ENCODE assay signal across 26 mouse cellular contexts in the genomic region with DNA sequence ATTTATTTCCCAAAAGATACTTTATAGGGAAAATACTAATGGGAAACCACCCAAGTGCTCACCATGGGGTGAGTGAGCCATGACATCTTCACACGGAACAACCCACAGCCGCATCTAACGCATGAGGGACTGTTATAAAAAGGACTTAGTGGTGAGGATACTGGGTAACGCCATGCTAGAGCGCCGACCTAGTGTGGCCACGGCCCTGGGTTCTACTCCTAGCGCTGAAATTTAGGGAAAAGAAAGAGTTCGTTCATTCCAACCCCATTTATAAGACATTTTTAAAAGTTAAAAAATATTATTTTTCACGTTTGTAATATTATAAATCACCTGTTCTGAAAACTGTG. TPM values are rescaled to one million over a fixed set of nuclear protein-coding genes. Genes with fewer than 3 reads are reported as not detected.
A peak's percentile ranks its signal among the peaks of the same experiment; 100 is the strongest.
DNase-seq lines count a peak whose midpoint lies in the region; ATAC-seq and TF ChIP-seq lines count a peak whose summit lies in the region.
"Had no signal": no experiment of that assay in that cellular context is flagged by ENCODE, and none has a peak within 500 bp of the region (broad histone marks: within the 10 kb centered on the region; RNA-seq: fewer than 3 reads in every experiment).

No protein-coding gene starts in this region.

- no peak for TF ChIP-seq CTCF in liver, postnatal 0 days (IDR thresholded peaks at IDR 0.05; ENCODE audit: low read depth)
- TF ChIP-seq CTCF in bone marrow macrophage, adult 2 months (IDR thresholded peaks at IDR 0.05; ENCODE audit: low read depth, low read length) = no peak

- H3K4me2 ChIP-seq in liver, postnatal 0 days (ENCODE audit: low read depth, low read length) = no peak overlapping the region
- H3K4me2 ChIP-seq in liver, embryonic 11.5 days = no peak overlapping the region
- H3K4me2 ChIP-seq: embryonic facial prominence, embryonic 13.5 days; forebrain, embryonic 12.5 days; forebrain, embryonic 15.5 days; heart, embryonic 13.5 days; hindbrain, embryonic 14.5 days had no signal

- no peaks in the 10 kb centered on the region for H3K9me3 ChIP-seq in liver, postnatal 0 days (ENCODE audit: low read length)
- H3K9me3 ChIP-seq in liver, embryonic 11.5 days (ENCODE audit: control insufficient read depth, low read length) = no peaks in the 10 kb centered on the region
- no peaks in the 10 kb centered on the region for H3K9me3 ChIP-seq in midbrain, embryonic 10.5 days (replicated peaks)
- H3K9me3 ChIP-seq: embryonic facial prominence, embryonic 10.5 days; embryonic facial prominence, embryonic 13.5 days; forebrain, embryonic 12.5 days; forebrain, embryonic 15.5 days; heart, embryonic 13.5 days had no signal

- no peak overlapping the region for H3K9ac ChIP-seq in liver, postnatal 0 days (replicated peaks)
- no peak overlapping the region for H3K9ac ChIP-seq in liver, embryonic 11.5 days (ENCODE audit: low read depth, low read length)
- H3K9ac ChIP-seq: embryonic facial prominence, embryonic 13.5 days; forebrain, embryonic 12.5 days; forebrain, embryonic 15.5 days; heart, embryonic 13.5 days; hindbrain, embryonic 14.5 days had no signal

- H3K27ac ChIP-seq in liver, postnatal 0 days (ENCODE audit: low read depth) = peak overlapping the region; percentile 40; the same call in 1 of the 2 replicates
- H3K27ac ChIP-seq in liver, embryonic 11.5 days (ENCODE audit: low read depth, low read length) = no peak overlapping the region
- H3K27ac ChIP-seq in bone marrow macrophage, adult 2 months (ENCODE audit: insufficient read depth, low read depth, low read length) = peak overlapping the region; percentile 26; the same call in 1 of the 2 replicates
- no peak overlapping the region for H3K27ac ChIP-seq in midbrain, embryonic 10.5 days (replicated peaks)
- H3K27ac ChIP-seq: embryonic facial prominence, embryonic 10.5 days; embryonic facial prominence, embryonic 13.5 days; forebrain, embryonic 12.5 days; forebrain, embryonic 15.5 days; heart, embryonic 13.5 days; hindbrain, embryonic 14.5 days; hindbrain, postnatal 0 days had no signal

- 73% methylated on average over 10 of the region's 10 CpGs for WGBS in liver, postnatal 0 days (ENCODE audit: insufficient replicate concordance)
- WGBS in liver, embryonic 11.5 days = 91% methylated on average over 10 of the region's 10 CpGs
- WGBS in midbrain, embryonic 10.5 days = 94% methylated on average over 10 of the region's 10 CpGs

- no peak for DNase-seq in liver, postnatal 0 days
- no peak for DNase-seq in liver, embryonic 11.5 days (ENCODE audit: low spot score)
- DNase-seq in spleen, postnatal 36 days (ENCODE audit: low spot score in 2 of 2) = peak; percentile 42 to 49
- DNase-seq in spleen, postnatal 10 days (ENCODE audit: low spot score in 2 of 2) = no peak
- no peak for DNase-seq in thymus, postnatal 14 days
- DNase-seq in midbrain, embryonic 10.5 days (ENCODE audit: low spot score) = no peak
- DNase-seq: adrenal gland, adult 8-10 months; adrenal gland, postnatal 25 days; cerebellum, adult 11-12 months; cerebellum, adult 8-10 months; cerebellum, postnatal 10 days; cerebellum, postnatal 36 days; embryo, embryonic 11 days; gastrocnemius, postnatal 10 days; gastrocnemius, postnatal 36 days; heart, postnatal 14 days; heart, postnatal 4 days had no signal

- H3K4me1 ChIP-seq in liver, postnatal 0 days (ENCODE audit: insufficient read depth) = peaks cover 5% of the 10 kb centered on the region; the same call in 1 of the 2 replicates
- H3K4me1 ChIP-seq in liver, embryonic 11.5 days (replicated peaks; ENCODE audit: control insufficient read depth, insufficient read depth, low read length) = no peaks in the 10 kb centered on the region
- H3K4me1 ChIP-seq in bone marrow macrophage, adult 2 months (ENCODE audit: control insufficient read depth, insufficient read depth, low read length) = peaks cover 41% of the 10 kb centered on the region
- H3K4me1 ChIP-seq in midbrain, embryonic 10.5 days = no peaks in the 10 kb centered on the region
- H3K4me1 ChIP-seq: embryonic facial prominence, embryonic 13.5 days; forebrain, embryonic 12.5 days; forebrain, embryonic 15.5 days; heart, embryonic 13.5 days had no signal

- TF ChIP-seq POLR2A in bone marrow macrophage, adult 2 months (IDR thresholded peaks at IDR 0.05; ENCODE audit: borderline replicate concordance, low read depth, low read length) = no peak

- H3K36me3 ChIP-seq in liver, postnatal 0 days (replicated peaks; ENCODE audit: insufficient read depth, low read length) = no peaks in the 10 kb centered on the region
- no peaks in the 10 kb centered on the region for H3K36me3 ChIP-seq in liver, embryonic 11.5 days (ENCODE audit: control insufficient read depth, insufficient read depth, low read length)
- no peaks in the 10 kb centered on the region for H3K36me3 ChIP-seq in midbrain, embryonic 10.5 days
- H3K36me3 ChIP-seq: embryonic facial prominence, embryonic 10.5 days; embryonic facial prominence, embryonic 13.5 days; forebrain, embryonic 12.5 days; forebrain, embryonic 15.5 days; heart, embryonic 13.5 days had no signal

- no peak overlapping the region for H3K4me3 ChIP-seq in liver, postnatal 0 days (ENCODE audit: low read depth, low read length)
- no peak overlapping the region for H3K4me3 ChIP-seq in liver, embryonic 11.5 days (ENCODE audit: low read depth, low read length)
- no peak overlapping the region for H3K4me3 ChIP-seq in bone marrow macrophage, adult 2 months (ENCODE audit: insufficient read depth, low read length)
- H3K4me3 ChIP-seq in midbrain, embryonic 10.5 days = no peak overlapping the region
- H3K4me3 ChIP-seq: embryonic facial prominence, embryonic 10.5 days; embryonic facial prominence, embryonic 13.5 days; erythroblast, embryonic 14.5 days; forebrain, embryonic 12.5 days; forebrain, embryonic 15.5 days; heart, embryonic 13.5 days had no signal

- no peaks in the 10 kb centered on the region for H3K27me3 ChIP-seq in liver, postnatal 0 days (ENCODE audit: insufficient read depth, low read length)
- H3K27me3 ChIP-seq in liver, embryonic 11.5 days (replicated peaks; ENCODE audit: control insufficient read depth, insufficient read depth, low read length) = no peaks in the 10 kb centered on the region
- no peaks in the 10 kb centered on the region for H3K27me3 ChIP-seq in midbrain, embryonic 10.5 days (ENCODE audit: low read depth, poor library complexity, severe bottlenecking)
- H3K27me3 ChIP-seq: embryonic facial prominence, embryonic 13.5 days; forebrain, embryonic 12.5 days; forebrain, embryonic 15.5 days; heart, embryonic 13.5 days had no signal

- TF ChIP-seq EP300 in liver, postnatal 0 days (IDR thresholded peaks at IDR 0.05; ENCODE audit: low read depth) = no peak

- ATAC-seq in liver, postnatal 0 days = peak; percentile 20; the same call in 1 of the 2 replicates
- ATAC-seq in liver, embryonic 11.5 days (replicated peaks; ENCODE audit: low FRiP score) = no peak
- ATAC-seq: forebrain, embryonic 15.5 days; hindbrain, postnatal 0 days had no signal

RNA-seq across cellular contexts. Expression of a gene that starts 48.8 kb away (rescaled TPM):
- 4.1 and 4.7 TPM in 2 replicates for polyA plus RNA-seq in liver, postnatal 0 days (2015; fragmentation: Nextera tagmentation; extraction: Ambion mirVana)
- polyA plus RNA-seq in liver, embryonic 11.5 days (2014; fragmentation: Nextera tagmentation; extraction: Ambion mirVana) = 12.4 and 14.0 TPM in 2 replicates
- polyA plus RNA-seq in bone marrow macrophage, adult 2 months (2012; ENCODE audit: insufficient read depth, insufficient read length, missing spikeins) = 76.1 and 82.9 TPM in 2 replicates
- 17.5 and 18.7 TPM in 2 replicates for polyA plus RNA-seq in midbrain, embryonic 10.5 days (2016; fragmentation: Nextera tagmentation; extraction: Ambion mirVana)

Comparison
In these comparisons a context has a peak if more than half of its experiments do, and no peak if none do; other contexts are left out.
1. DNase-seq: peak in spleen, postnatal 36 days (2 of 2); none in liver, postnatal 0 days (single experiment), liver, embryonic 11.5 days (single experiment), spleen, postnatal 10 days (0 of 2), thymus, postnatal 14 days (single experiment) and midbrain, embryonic 10.5 days (single experiment).
2. H3K27ac ChIP-seq: peak in liver, postnatal 0 days (single experiment) and bone marrow macrophage, adult 2 months (single experiment); none in liver, embryonic 11.5 days (single experiment) and midbrain, embryonic 10.5 days (single experiment).